Mouse (Mus musculus): ENCODE measurements around the gene Elovl4. TPM values are rescaled to one million over a fixed set of nuclear protein-coding genes. Genes with fewer than 3 reads are reported as not detected.

Gene Elovl4
- polyA plus RNA-seq, 1 experiment from 2014 or later: 140 TPM

DNA sequence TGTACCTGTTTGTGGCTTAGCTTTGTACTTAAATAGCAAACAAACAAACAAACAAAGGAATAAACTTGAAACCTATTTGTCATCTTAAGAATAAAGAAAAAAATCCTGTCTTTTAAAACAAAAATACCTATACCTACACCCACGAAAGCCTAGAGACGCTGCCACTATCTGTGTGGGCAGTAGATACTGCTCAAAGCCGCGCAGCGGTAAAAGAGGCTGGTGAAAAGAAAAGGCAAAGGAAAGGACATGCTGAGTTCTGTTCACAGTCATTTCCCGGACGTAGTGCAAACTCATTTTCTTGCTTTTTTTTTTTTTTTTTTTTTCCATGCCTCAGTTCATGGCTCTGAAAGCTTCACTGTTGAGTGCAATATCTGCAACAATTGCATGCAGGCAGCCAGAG, 13.1 kb upstream of the Elovl4 start:
- no peaks in the 10 kb centered on the region for H3K9me3 ChIP-seq (ENCODE audit: control insufficient read depth, low read length)
- H3K27me3 ChIP-seq (replicated peaks; ENCODE audit: control insufficient read depth, insufficient read depth, low read length): no peaks in the 10 kb centered on the region
- no peak overlapping the region for H3K9ac ChIP-seq (ENCODE audit: low read depth, low read length)
- no peak overlapping the region for H3K4me3 ChIP-seq (ENCODE audit: low read length)
- H3K36me3 ChIP-seq (ENCODE audit: control insufficient read depth, insufficient read depth, low read length): no peaks in the 10 kb centered on the region
- H3K27ac ChIP-seq (ENCODE audit: low read depth, low read length): no peak overlapping the region
- H3K4me2 ChIP-seq (ENCODE audit: low read length): no peak overlapping the region
- ATAC-seq: no peak
- no peaks in the 10 kb centered on the region for H3K4me1 ChIP-seq (ENCODE audit: control insufficient read depth, insufficient read depth, low read depth, low read length)
- WGBS: 53% methylated on average over 7 of the region's 7 CpGs

- Histone ChIP-seq H3K9me3 (ENCODE audit: control insufficient read depth, low read length) (no peaks in the 10 kb centered on the region), H3K4me3 (ENCODE audit: low read length) (no peak overlapping the region), H3K27ac (ENCODE audit: low read depth, low read length) (no peak overlapping the region), H3K4me2 (ENCODE audit: low read length) (no peak overlapping the region), H3K36me3 (ENCODE audit: control insufficient read depth, insufficient read depth, low read length) (no peaks in the 10 kb centered on the region), H3K9ac (ENCODE audit: low read depth, low read length) (no peak overlapping the region), H3K4me1 (ENCODE audit: control insufficient read depth, insufficient read depth, low read depth, low read length) (peaks cover 21% of the 10 kb centered on the region), H3K27me3 (replicated peaks; ENCODE audit: control insufficient read depth, insufficient read depth, low read length) (no peaks in the 10 kb centered on the region)
- 7% methylated on average over 2 of the region's 2 CpGs for WGBS
- ATAC-seq: no peak
These were observed 1.5 kb upstream of the Elovl4 start for GRCm38 (mm10) chr9:83807562-83807961.

GRCm38 (mm10) chr9:83805164-83805976, 707 bp downstream of the Elovl4 start:
- peak overlapping the region; percentile 85 for H3K4me2 ChIP-seq (ENCODE audit: low read length)
- H3K4me1 ChIP-seq (ENCODE audit: control insufficient read depth, insufficient read depth, low read depth, low read length): peaks cover 23% of the 10 kb centered on the region
- WGBS: under 1% methylated on average over 37 of the region's 37 CpGs

GRCm38 (mm10) chr9:83804341-83804740, 1.7 kb downstream of the Elovl4 start:
- Histone ChIP-seq H3K27ac (ENCODE audit: low read depth, low read length) (no peak overlapping the region), H3K9me3 (ENCODE audit: control insufficient read depth, low read length) (no peaks in the 10 kb centered on the region), H3K4me1 (ENCODE audit: control insufficient read depth, insufficient read depth, low read depth, low read length) (peaks cover 23% of the 10 kb centered on the region), H3K9ac (ENCODE audit: low read depth, low read length) (peak overlapping the region; percentile 98; the same call in 1 of the 2 replicates), H3K27me3 (replicated peaks; ENCODE audit: control insufficient read depth, insufficient read depth, low read length) (no peaks in the 10 kb centered on the region), H3K4me2 (ENCODE audit: low read length) (peak overlapping the region; percentile 85), H3K36me3 (ENCODE audit: control insufficient read depth, insufficient read depth, low read length) (no peaks in the 10 kb centered on the region), H3K4me3 (ENCODE audit: low read length) (peak overlapping the region; percentile 93)
- ATAC-seq: no peak
- 62% methylated on average over 13 of the region's 13 CpGs for WGBS

More at GRCm38 (mm10) chr9:83805164-83805976, 707 bp downstream of the Elovl4 start:
- H3K27me3 ChIP-seq (replicated peaks; ENCODE audit: control insufficient read depth, insufficient read depth, low read length): no peaks in the 10 kb centered on the region
- peak overlapping the region; percentile 94 for H3K27ac ChIP-seq (ENCODE audit: low read depth, low read length)
- peak; percentile 89 for ATAC-seq
- H3K4me3 ChIP-seq (ENCODE audit: low read length): peak overlapping the region; percentile 93
- no peaks in the 10 kb centered on the region for H3K9me3 ChIP-seq (ENCODE audit: control insufficient read depth, low read length)
- no peaks in the 10 kb centered on the region for H3K36me3 ChIP-seq (ENCODE audit: control insufficient read depth, insufficient read depth, low read length)
- H3K9ac ChIP-seq (ENCODE audit: low read depth, low read length): peak overlapping the region; percentile 98

DNA sequence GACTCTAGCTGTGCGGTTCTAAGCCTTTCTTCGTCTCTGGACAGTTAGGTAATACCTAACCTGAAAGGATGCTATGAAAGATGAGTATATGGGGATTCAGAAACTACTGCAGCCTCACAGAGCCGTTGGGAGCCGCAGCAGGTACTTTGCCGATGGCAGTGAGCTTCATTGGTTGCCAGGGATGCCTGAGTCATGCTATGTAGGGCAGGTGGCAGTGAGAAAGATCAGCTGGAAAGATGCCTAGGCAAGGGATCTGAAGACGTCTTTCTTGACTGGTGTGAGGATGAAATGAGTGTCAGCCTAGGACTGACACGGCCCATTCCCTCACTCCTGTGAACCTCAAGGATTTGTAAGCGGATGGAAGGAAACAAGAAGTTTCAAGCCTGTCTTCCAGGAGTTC, 8.2 kb downstream of the Elovl4 start:
- Histone ChIP-seq H3K4me3 (ENCODE audit: low read length) (no peak overlapping the region), H3K27ac (ENCODE audit: low read depth, low read length) (no peak overlapping the region), H3K4me2 (ENCODE audit: low read length) (no peak overlapping the region), H3K36me3 (ENCODE audit: control insufficient read depth, insufficient read depth, low read length) (no peaks in the 10 kb centered on the region), H3K4me1 (ENCODE audit: control insufficient read depth, insufficient read depth, low read depth, low read length) (peaks cover 10% of the 10 kb centered on the region), H3K9ac (ENCODE audit: low read depth, low read length) (no peak overlapping the region; the same call in 1 of the 2 replicates), H3K9me3 (ENCODE audit: control insufficient read depth, low read length) (no peaks in the 10 kb centered on the region), H3K27me3 (replicated peaks; ENCODE audit: control insufficient read depth, insufficient read depth, low read length) (no peaks in the 10 kb centered on the region)
- WGBS: 71% methylated on average over 8 of the region's 8 CpGs
- ATAC-seq: 0 out of 2 replicates have a peak, but pooled peaks have one; percentile 35

- no peak for ATAC-seq
- WGBS: 94% methylated on average over 7 of the region's 7 CpGs
- Histone ChIP-seq H3K4me2 (ENCODE audit: low read length) (no peak overlapping the region), H3K9me3 (ENCODE audit: control insufficient read depth, low read length) (no peaks in the 10 kb centered on the region), H3K36me3 (ENCODE audit: control insufficient read depth, insufficient read depth, low read length) (no peaks in the 10 kb centered on the region), H3K4me1 (ENCODE audit: control insufficient read depth, insufficient read depth, low read depth, low read length) (peaks cover 6% of the 10 kb centered on the region), H3K4me3 (ENCODE audit: low read length) (no peak overlapping the region), H3K9ac (ENCODE audit: low read depth, low read length) (no peak overlapping the region), H3K27me3 (replicated peaks; ENCODE audit: control insufficient read depth, insufficient read depth, low read length) (no peaks in the 10 kb centered on the region), H3K27ac (ENCODE audit: low read depth, low read length) (no peak overlapping the region)
These were observed 9.2 kb downstream of the Elovl4 start for GRCm38 (mm10) chr9:83796875-83797274.

GRCm38 (mm10) chr9:83789326-83789725, 16.8 kb downstream of the Elovl4 start:
- Histone ChIP-seq H3K4me1 (ENCODE audit: control insufficient read depth, insufficient read depth, low read depth, low read length) (no peaks in the 10 kb centered on the region), H3K27me3 (replicated peaks; ENCODE audit: control insufficient read depth, insufficient read depth, low read length) (no peaks in the 10 kb centered on the region), H3K4me3 (ENCODE audit: low read length) (no peak overlapping the region), H3K36me3 (ENCODE audit: control insufficient read depth, insufficient read depth, low read length) (peaks cover 7% of the 10 kb centered on the region), H3K9ac (ENCODE audit: low read depth, low read length) (no peak overlapping the region; the same call in 1 of the 2 replicates), H3K27ac (ENCODE audit: low read depth, low read length) (no peak overlapping the region), H3K4me2 (ENCODE audit: low read length) (no peak overlapping the region), H3K9me3 (ENCODE audit: control insufficient read depth, low read length) (no peaks in the 10 kb centered on the region)
- 96% methylated on average over 6 of the region's 6 CpGs for WGBS
- no peak for ATAC-seq

DNA sequence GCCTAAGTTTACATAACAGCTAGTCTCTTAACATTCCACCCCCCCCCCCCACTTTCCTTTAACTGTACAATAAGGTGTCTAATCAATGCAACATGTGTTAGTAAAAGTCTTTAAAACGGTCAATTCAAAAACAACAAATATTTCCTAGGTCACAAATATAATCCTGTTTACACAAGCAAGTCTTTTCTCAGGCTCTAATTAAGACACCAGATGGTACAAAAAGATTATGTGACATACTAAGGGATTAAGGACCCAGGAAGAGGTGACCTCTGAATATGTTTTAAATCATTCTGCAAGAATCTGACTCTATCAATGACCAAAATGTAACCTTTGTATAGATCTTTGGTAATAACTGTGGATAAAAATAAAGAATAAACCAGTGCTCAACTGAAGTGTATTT, 20.6 kb downstream of the Elovl4 start:
- 76% methylated on average over 1 of the region's 1 CpGs for WGBS
- H3K9ac ChIP-seq (ENCODE audit: low read depth, low read length): no peak overlapping the region
- peaks cover 21% of the 10 kb centered on the region for H3K36me3 ChIP-seq (ENCODE audit: control insufficient read depth, insufficient read depth, low read length)
- no peak overlapping the region for H3K4me2 ChIP-seq (ENCODE audit: low read length)
- no peak overlapping the region for H3K27ac ChIP-seq (ENCODE audit: low read depth, low read length)
- H3K27me3 ChIP-seq (replicated peaks; ENCODE audit: control insufficient read depth, insufficient read depth, low read length): no peaks in the 10 kb centered on the region
- H3K4me3 ChIP-seq (ENCODE audit: low read length): no peak overlapping the region
- no peaks in the 10 kb centered on the region for H3K4me1 ChIP-seq (ENCODE audit: control insufficient read depth, insufficient read depth, low read depth, low read length)
- no peak for ATAC-seq
- no peaks in the 10 kb centered on the region for H3K9me3 ChIP-seq (ENCODE audit: control insufficient read depth, low read length)

DNA sequence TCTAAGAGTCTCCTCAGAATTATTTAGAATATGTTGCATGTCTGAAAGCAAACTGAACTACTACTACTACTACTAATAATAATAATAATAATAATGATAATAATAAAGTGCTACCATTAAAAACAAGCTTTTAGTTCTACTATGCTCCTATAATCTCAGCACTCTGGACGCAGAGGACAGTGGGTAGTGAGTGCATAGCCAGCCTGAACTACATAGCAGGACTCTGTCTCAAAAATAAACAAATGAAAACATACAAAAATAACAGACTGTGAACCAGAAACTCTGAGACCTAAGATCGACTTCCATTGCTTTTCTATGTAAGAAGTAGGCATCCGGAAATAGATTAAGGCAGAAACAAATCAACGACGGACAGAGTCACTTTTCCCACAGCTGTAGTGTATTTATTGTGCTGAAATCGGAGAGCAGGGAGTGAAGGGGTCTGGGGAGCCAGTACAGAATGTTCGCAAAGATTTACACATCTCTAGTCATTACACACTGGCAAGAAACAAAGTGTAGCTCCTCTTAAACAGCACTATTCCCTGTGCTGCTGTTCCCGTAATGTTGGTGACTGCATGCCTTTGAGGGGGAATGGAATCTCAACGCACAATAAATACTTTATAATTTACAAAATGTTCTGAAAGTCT, 27.6 kb downstream of the Elovl4 start:
- Histone ChIP-seq H3K4me2 (ENCODE audit: low read length) (no peak overlapping the region), H3K27me3 (replicated peaks; ENCODE audit: control insufficient read depth, insufficient read depth, low read length) (no peaks in the 10 kb centered on the region), H3K36me3 (ENCODE audit: control insufficient read depth, insufficient read depth, low read length) (peaks cover 22% of the 10 kb centered on the region), H3K4me1 (ENCODE audit: control insufficient read depth, insufficient read depth, low read depth, low read length) (no peaks in the 10 kb centered on the region), H3K27ac (ENCODE audit: low read depth, low read length) (no peak overlapping the region), H3K9ac (ENCODE audit: low read depth, low read length) (no peak overlapping the region), H3K4me3 (ENCODE audit: low read length) (no peak overlapping the region), H3K9me3 (ENCODE audit: control insufficient read depth, low read length) (no peaks in the 10 kb centered on the region)
- ATAC-seq: no peak
- 81% methylated on average over 9 of the region's 9 CpGs for WGBS
